Comparison of ENCODE assay signal across 10 mouse cellular contexts in the genomic region with DNA sequence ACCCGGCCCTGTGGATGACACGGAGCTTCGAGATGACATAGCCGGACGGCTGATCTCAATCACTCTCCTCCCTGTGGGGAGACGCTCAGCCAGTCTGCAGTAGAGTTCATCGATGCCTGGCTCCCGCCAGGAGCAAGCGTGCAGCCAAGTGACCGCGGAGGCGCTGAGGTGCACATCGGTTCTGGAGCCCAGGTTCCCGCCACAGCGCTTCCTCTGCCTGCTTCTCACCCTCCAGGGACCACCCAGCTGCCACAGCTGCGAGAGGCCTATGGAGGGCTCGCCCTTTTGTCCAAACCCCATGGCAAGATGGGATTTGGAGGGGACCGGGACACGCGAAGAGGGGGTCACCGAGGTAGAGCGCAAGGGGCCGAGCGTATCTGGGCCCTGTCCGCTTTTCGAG. TPM values are rescaled to one million over a fixed set of nuclear protein-coding genes. Genes with fewer than 3 reads are reported as not detected.
DNase-seq lines count a peak whose midpoint lies in the region; ATAC-seq and TF ChIP-seq lines count a peak whose summit lies in the region.
"Had no signal": no experiment of that assay in that cellular context is flagged by ENCODE, and none has a peak within 500 bp of the region (broad histone marks: within the 10 kb centered on the region; RNA-seq: fewer than 3 reads in every experiment).

No protein-coding gene starts in this region.

- no peak for ATAC-seq in lung, embryonic 14.5 days (ENCODE audit: insufficient read depth)
- no peak for ATAC-seq in embryonic facial prominence, embryonic 13.5 days (ENCODE audit: insufficient number of reproducible peaks, insufficient read depth, low FRiP score, low TSS enrichment, low read depth)
- no peak for ATAC-seq in limb, embryonic 11.5 days (ENCODE audit: insufficient number of reproducible peaks, low FRiP score, low TSS enrichment, low read depth)
- ATAC-seq in neural tube, embryonic 13.5 days (ENCODE audit: low read depth): no peak

- WGBS in lung, embryonic 14.5 days: 25% methylated on average over 26 of the region's 26 CpGs
- 20% methylated on average over 26 of the region's 26 CpGs for WGBS in embryonic facial prominence, embryonic 13.5 days
- 14% methylated on average over 26 of the region's 26 CpGs for WGBS in limb, embryonic 11.5 days
- WGBS in neural tube, embryonic 13.5 days: 12% methylated on average over 26 of the region's 26 CpGs

- DNase-seq in lung, embryonic 14.5 days: peak; percentile 35
- no peak for DNase-seq in lung, postnatal 36 days
- peak; percentile 53 for DNase-seq in limb, embryonic 11.5 days (ENCODE audit: low spot score)
- no peak for DNase-seq in kidney, adult 11 months
- DNase-seq in left cerebral cortex, postnatal 4 days: no peak
- DNase-seq: heart, postnatal 14 days had no signal

- H3K9me3 ChIP-seq in lung, embryonic 14.5 days (ENCODE audit: low read depth, low read length): no peaks in the 10 kb centered on the region
- H3K9me3 ChIP-seq in embryonic facial prominence, embryonic 13.5 days: no peaks in the 10 kb centered on the region
- H3K9me3 ChIP-seq in limb, embryonic 11.5 days (ENCODE audit: control insufficient read depth, low read length): no peaks in the 10 kb centered on the region
- no peaks in the 10 kb centered on the region for H3K9me3 ChIP-seq in neural tube, embryonic 13.5 days

- H3K9ac ChIP-seq in lung, embryonic 14.5 days: no peak overlapping the region
- 0 out of 2 replicates have a peak overlapping the region, but pooled peaks have one; percentile 67 for H3K9ac ChIP-seq in embryonic facial prominence, embryonic 13.5 days
- H3K9ac ChIP-seq in limb, embryonic 11.5 days (ENCODE audit: low read length): 0 out of 2 replicates have a peak overlapping the region, but pooled peaks have one; percentile 28
- peak overlapping the region; percentile 49; the same call in 1 of the 2 replicates for H3K9ac ChIP-seq in neural tube, embryonic 13.5 days

- H3K36me3 ChIP-seq in lung, embryonic 14.5 days (ENCODE audit: insufficient read depth): no peaks in the 10 kb centered on the region
- H3K36me3 ChIP-seq in embryonic facial prominence, embryonic 13.5 days: no peaks in the 10 kb centered on the region
- H3K36me3 ChIP-seq in limb, embryonic 11.5 days (ENCODE audit: control insufficient read depth, insufficient read depth, low read length): no peaks in the 10 kb centered on the region
- H3K36me3 ChIP-seq in neural tube, embryonic 13.5 days: no peaks in the 10 kb centered on the region

- peaks cover 18% of the 10 kb centered on the region for H3K4me1 ChIP-seq in lung, embryonic 14.5 days (ENCODE audit: insufficient read depth)
- H3K4me1 ChIP-seq in embryonic facial prominence, embryonic 13.5 days: peaks cover 65% of the 10 kb centered on the region
- H3K4me1 ChIP-seq in limb, embryonic 11.5 days (ENCODE audit: control insufficient read depth, insufficient read depth, low read length): peaks cover 27% of the 10 kb centered on the region
- H3K4me1 ChIP-seq in neural tube, embryonic 13.5 days (replicated peaks): peaks cover 55% of the 10 kb centered on the region

- H3K4me3 ChIP-seq in lung, embryonic 14.5 days (ENCODE audit: low read depth, low read length): no peak overlapping the region
- H3K4me3 ChIP-seq in embryonic facial prominence, embryonic 13.5 days: no peak overlapping the region
- no peak overlapping the region for H3K4me3 ChIP-seq in limb, embryonic 11.5 days (ENCODE audit: low read depth, low read length)
- H3K4me3 ChIP-seq in neural tube, embryonic 13.5 days: no peak overlapping the region
- H3K4me3 ChIP-seq: erythroblast, embryonic 14.5 days had no signal

- intact Hi-C loops in left cerebral cortex, postnatal 4 days (cut with DNase I): no loop called here

- H3K27ac ChIP-seq in lung, embryonic 14.5 days (ENCODE audit: low read depth): 0 out of 2 replicates have a peak overlapping the region, but pooled peaks have one; percentile 85
- peak overlapping the region; percentile 95 for H3K27ac ChIP-seq in embryonic facial prominence, embryonic 13.5 days
- peak overlapping the region; percentile 95 for H3K27ac ChIP-seq in limb, embryonic 11.5 days (replicated peaks; ENCODE audit: low read depth, low read length)
- peak overlapping the region; percentile 97 for H3K27ac ChIP-seq in neural tube, embryonic 13.5 days (replicated peaks)
- H3K27ac ChIP-seq: macrophage had no signal

- no peak for TF ChIP-seq CTCF in lung, embryonic 14.5 days (IDR thresholded peaks at IDR 0.05; ENCODE audit: low read depth)

- H3K27me3 ChIP-seq in lung, embryonic 14.5 days (ENCODE audit: insufficient read depth, low read length): peaks cover 14% of the 10 kb centered on the region
- no peaks in the 10 kb centered on the region for H3K27me3 ChIP-seq in embryonic facial prominence, embryonic 13.5 days
- no peaks in the 10 kb centered on the region for H3K27me3 ChIP-seq in limb, embryonic 11.5 days (ENCODE audit: control insufficient read depth, insufficient read depth, low read length)
- peaks cover 15% of the 10 kb centered on the region for H3K27me3 ChIP-seq in neural tube, embryonic 13.5 days

- no peak overlapping the region for H3K4me2 ChIP-seq in lung, embryonic 14.5 days
- 0 out of 2 replicates have a peak overlapping the region, but pooled peaks have one; percentile 17 for H3K4me2 ChIP-seq in embryonic facial prominence, embryonic 13.5 days
- H3K4me2 ChIP-seq in limb, embryonic 11.5 days (ENCODE audit: low read depth, severe bottlenecking): peak overlapping the region; percentile 21; the same call in 1 of the 2 replicates
- no peak overlapping the region; the same call in 1 of the 2 replicates for H3K4me2 ChIP-seq in neural tube, embryonic 13.5 days

RNA-seq across cellular contexts. Expression of a gene that starts 22.0 kb away (rescaled TPM):
- 22.8 and 23.5 TPM in 2 replicates for polyA plus RNA-seq in lung, embryonic 14.5 days (2014; fragmentation: Nextera tagmentation; extraction: Ambion mirVana)
- 70.8 and 71.4 TPM in 2 replicates for polyA plus RNA-seq in embryonic facial prominence, embryonic 13.5 days (2015; fragmentation: Nextera tagmentation; extraction: Ambion mirVana)
- 71.9 and 73.6 TPM in 2 replicates for polyA plus RNA-seq in limb, embryonic 11.5 days (2014; fragmentation: Nextera tagmentation; extraction: Ambion mirVana)
- polyA plus RNA-seq in neural tube, embryonic 13.5 days (2015; fragmentation: Nextera tagmentation; extraction: Ambion mirVana): 27.8 and 30.3 TPM in 2 replicates
- total RNA-seq in left cerebral cortex, postnatal 4 days (2021): 10 to 100 TPM; 36.7 to 39.6 TPM
- polyA plus RNA-seq: macrophage had no signal

Comparison
In these comparisons a context has a peak if more than half of its experiments do, and no peak if none do; other contexts are left out.
1. DNase-seq: peak in lung, embryonic 14.5 days (single experiment) and limb, embryonic 11.5 days (single experiment); none in lung, postnatal 36 days (single experiment), kidney, adult 11 months (single experiment) and left cerebral cortex, postnatal 4 days (single experiment).
2. H3K4me2 ChIP-seq: peak in embryonic facial prominence, embryonic 13.5 days (single experiment) and limb, embryonic 11.5 days (single experiment); none in lung, embryonic 14.5 days (single experiment) and neural tube, embryonic 13.5 days (single experiment).
3. Peak in every context shown above with its lines, with median percentiles within 50 percentile points of each other: H3K27ac ChIP-seq.